Mouse (Mus musculus) common myeloid progenitor, adult 5-6 weeks (primary cell): ENCODE results near the gene Cstad. TPM values are rescaled to one million over a fixed set of nuclear protein-coding genes. Genes with fewer than 3 reads are reported as not detected.

Source experiments
- ATAC-seq: replicated peaks from 2 replicates; pipeline ENCODE4 v1.8.0; 2016; ENCODE audit warnings: low read depth, mild to moderate bottlenecking, moderate TSS enrichment, inconsistent platforms; ENCODE audit not compliant: poor library complexity, severe bottlenecking
- total RNA-seq: library from RNA; stranded (forward); fragments of 200-1000, 187-1606 nt; gene quantifications from 2 replicates; pipeline ENCODE4 v1.2.3, GENCODE M21; 2017

The Cstad gene
- total RNA-seq, 1 experiment from 2014 or later: not detected

- ATAC-seq: no peak
These were observed 62.1 kb downstream of the Cstad start for GRCm38 (mm10) chr2:30656711-30657555.

DNA sequence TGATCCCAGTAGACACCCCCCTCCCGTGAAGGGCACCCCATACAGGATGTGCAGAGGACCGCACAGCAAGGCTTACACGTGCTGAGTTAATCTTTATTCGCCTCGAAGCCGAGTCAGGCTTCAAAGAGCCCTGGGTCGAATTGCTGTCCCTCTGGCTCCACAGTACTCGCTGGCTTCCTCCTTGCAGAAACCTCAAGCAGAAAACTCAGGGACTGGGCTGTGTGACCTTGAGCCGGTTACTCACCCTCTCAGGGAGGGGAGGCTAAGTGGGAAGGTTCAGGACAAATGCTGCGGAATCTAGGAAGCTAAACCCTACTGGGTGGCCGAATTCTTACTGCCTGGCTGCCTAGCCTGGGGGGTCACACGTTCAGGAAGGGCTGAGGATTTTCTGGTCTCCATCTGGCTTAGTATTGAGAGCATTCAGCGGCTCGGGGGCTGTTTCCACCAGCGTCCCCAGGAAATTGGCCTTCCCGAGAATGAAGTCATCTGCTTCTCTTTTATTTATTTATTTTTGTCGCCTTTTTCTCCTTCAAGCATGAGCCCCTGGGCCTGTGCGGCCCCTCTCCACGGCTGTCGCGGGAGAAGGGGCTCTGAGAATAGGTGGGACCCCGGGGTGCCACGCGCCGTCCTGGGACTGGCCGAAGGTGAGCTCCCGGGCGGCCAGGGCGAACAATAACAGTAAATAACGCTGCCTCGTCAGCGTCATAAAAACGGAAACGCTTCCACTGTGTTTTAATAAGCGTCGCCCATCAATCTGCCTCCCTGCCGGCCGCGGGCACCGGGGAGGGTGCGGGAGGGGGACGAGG is 63.0 kb downstream of the Cstad start:
- ATAC-seq: no peak

GRCm38 (mm10) chr2:30658480-30658843 is 63.6 kb downstream of the Cstad start:
- peak; percentile 76 for ATAC-seq

Other genes starting within 250 kb of the Cstad start
- 15.1 and 31.5 TPM in 2 replicates for gene Sh3glb2, start 235.7 kb upstream of the Cstad start, total RNA-seq
- gene Miga2, start 230.8 kb upstream of the Cstad start, total RNA-seq: 9.1 and 15.0 TPM in 2 replicates
- gene Dolpp1, start 202.8 kb upstream of the Cstad start, total RNA-seq: 33.9 and 35.7 TPM in 2 replicates
- 17.1 and 17.3 TPM in 2 replicates for gene Crat, start 179.2 kb upstream of the Cstad start, total RNA-seq
- gene Ptpa, start 179.0 kb upstream of the Cstad start, total RNA-seq: 46.4 and 76.0 TPM in 2 replicates
- 0.58 and 1.8 TPM in 2 replicates for gene Ier5l, start 120.8 kb upstream of the Cstad start, total RNA-seq
- gene 1700001O22Rik, start 208.6 kb downstream of the Cstad start, total RNA-seq: not detected in 2 replicates
- gene Ntmt1, start 212.8 kb downstream of the Cstad start, total RNA-seq: 16.4 and 26.9 TPM in 2 replicates
- gene Asb6, start 235.3 kb downstream of the Cstad start, total RNA-seq: 13.7 and 17.5 TPM in 2 replicates
- not detected in 2 replicates for gene Prrx2, start 239.9 kb downstream of the Cstad start, total RNA-seq